In the genomic region with DNA sequence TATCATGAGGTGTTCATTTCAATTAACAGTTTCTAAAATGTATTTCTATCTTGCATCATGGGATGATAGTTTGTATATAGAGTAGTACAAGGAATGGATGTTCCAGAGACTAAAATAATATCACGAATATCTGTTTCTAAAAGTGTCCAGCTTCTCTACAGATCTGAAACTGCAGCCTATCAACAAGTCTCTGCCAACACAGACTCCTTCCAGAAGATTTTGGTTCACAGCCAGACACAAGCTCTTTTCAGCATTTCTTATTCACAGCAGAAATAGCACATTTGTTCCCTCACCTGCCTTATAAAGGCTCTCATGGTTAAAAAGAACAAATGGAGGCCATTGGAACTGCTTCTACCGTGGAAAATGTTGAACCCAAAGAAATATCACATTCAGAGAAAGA, we compare ENCODE assay signal across 39 mouse cellular contexts. TPM values are rescaled to one million over a fixed set of nuclear protein-coding genes. Genes with fewer than 3 reads are reported as not detected.
"Had no signal": no experiment of that assay in that cellular context is flagged by ENCODE, and none has a peak within 500 bp of the region (broad histone marks: within the 10 kb centered on the region; RNA-seq: fewer than 3 reads in every experiment).

No protein-coding gene starts in this region.

- DNase-seq: gastrocnemius, postnatal 14 days; gastrocnemius, postnatal 36 days; heart, adult 11 months; heart, adult 2 months; heart, postnatal 14 days; heart, postnatal 36 days; kidney, adult 11 months; kidney, adult 8-10 months; kidney, postnatal 10 days; kidney, postnatal 25 days; kidney, postnatal 4 days; liver had no signal

- H3K9ac ChIP-seq: heart, embryonic 13.5 days; heart, embryonic 15.5 days; hindbrain, embryonic 13.5 days; hindbrain, embryonic 15.5 days; limb, embryonic 12.5 days had no signal

- H3K27me3 ChIP-seq: heart, embryonic 13.5 days; heart, embryonic 15.5 days; hindbrain, embryonic 13.5 days; hindbrain, embryonic 15.5 days; limb, embryonic 12.5 days had no signal

- H3K4me2 ChIP-seq: heart, embryonic 11.5 days; heart, embryonic 13.5 days; heart, embryonic 15.5 days; hindbrain, embryonic 13.5 days; hindbrain, embryonic 15.5 days; limb, embryonic 12.5 days; liver, embryonic 11.5 days had no signal

- H3K9me3 ChIP-seq: heart, embryonic 13.5 days; heart, embryonic 15.5 days; hindbrain, embryonic 13.5 days; hindbrain, embryonic 15.5 days; limb, embryonic 10.5 days; limb, embryonic 12.5 days had no signal

- H3K27ac ChIP-seq: heart, adult 2 months; heart, embryonic 13.5 days; heart, embryonic 15.5 days; hindbrain, embryonic 13.5 days; hindbrain, embryonic 15.5 days; hindbrain, postnatal 0 days; layer of hippocampus, adult 2 months; limb, embryonic 10.5 days; limb, embryonic 12.5 days had no signal

- H3K4me1 ChIP-seq: heart, embryonic 13.5 days; heart, embryonic 15.5 days; hindbrain, embryonic 13.5 days; hindbrain, embryonic 15.5 days; limb, embryonic 10.5 days; limb, embryonic 12.5 days had no signal

- H3K36me3 ChIP-seq: heart, embryonic 13.5 days; heart, embryonic 15.5 days; hindbrain, embryonic 13.5 days; hindbrain, embryonic 15.5 days; limb, embryonic 10.5 days; limb, embryonic 12.5 days had no signal

- H3K4me3 ChIP-seq: heart, adult 2 months; heart, embryonic 13.5 days; heart, embryonic 15.5 days; hindbrain, embryonic 13.5 days; hindbrain, embryonic 15.5 days; layer of hippocampus, adult 2 months; limb, embryonic 10.5 days; limb, embryonic 12.5 days had no signal

- ATAC-seq: hindbrain, postnatal 0 days; intestine, embryonic 16.5 days had no signal

RNA-seq across cellular contexts. Expression of gene Vmn1r17, which starts 6.7 kb away (rescaled TPM):
- total RNA-seq: gastrocnemius, adult 18-20 months; gastrocnemius, adult 8-10 months; gastrocnemius, postnatal 14 days; gastrocnemius, postnatal 36 days; heart, adult 2 months; heart, postnatal 14 days; heart, postnatal 36 days; hematopoietic stem cell, adult 5-6 weeks; hindbrain, postnatal 0 days; layer of hippocampus, adult 2 months; layer of hippocampus, postnatal 10 days; layer of hippocampus, postnatal 25 days; left cerebral cortex, adult 8-10 months; left cerebral cortex, postnatal 10 days; left cerebral cortex, postnatal 36 days had no signal
- polyA plus RNA-seq: frontal cortex, adult 2 months; gonadal fat pad, adult 2 months; heart, adult 2 months; heart, embryonic 11.5 days; heart, embryonic 13.5 days; heart, embryonic 15.5 days; heart, postnatal 0 days; hindbrain, embryonic 11.5 days; hindbrain, embryonic 13.5 days; hindbrain, embryonic 15.5 days; hindbrain, postnatal 0 days; intestine, embryonic 14.5 days; intestine, embryonic 16.5 days; kidney, embryonic 14.5 days; kidney, embryonic 16.5 days; limb, embryonic 10.5 days; limb, embryonic 12.5 days; limb, embryonic 14.5 days; liver, embryonic 11.5 days had no signal

RNA-seq across cellular contexts. Expression of gene Vmn1r16, which starts 27.6 kb away (rescaled TPM):
- total RNA-seq: gastrocnemius, adult 18-20 months; gastrocnemius, adult 8-10 months; gastrocnemius, postnatal 14 days; gastrocnemius, postnatal 36 days; heart, adult 2 months; heart, postnatal 14 days; heart, postnatal 36 days; hematopoietic stem cell, adult 5-6 weeks; hindbrain, postnatal 0 days; layer of hippocampus, adult 2 months; layer of hippocampus, postnatal 10 days; layer of hippocampus, postnatal 25 days; left cerebral cortex, adult 8-10 months; left cerebral cortex, postnatal 10 days; left cerebral cortex, postnatal 36 days had no signal
- polyA plus RNA-seq: frontal cortex, adult 2 months; gonadal fat pad, adult 2 months; heart, adult 2 months; heart, embryonic 11.5 days; heart, embryonic 13.5 days; heart, embryonic 15.5 days; heart, postnatal 0 days; hindbrain, embryonic 11.5 days; hindbrain, embryonic 13.5 days; hindbrain, embryonic 15.5 days; hindbrain, postnatal 0 days; intestine, embryonic 14.5 days; intestine, embryonic 16.5 days; kidney, embryonic 14.5 days; kidney, embryonic 16.5 days; limb, embryonic 10.5 days; limb, embryonic 12.5 days; limb, embryonic 14.5 days; liver, embryonic 11.5 days had no signal

RNA-seq across cellular contexts. Expression of gene Vmn1r18, which starts 38.7 kb away (rescaled TPM):
- total RNA-seq: gastrocnemius, adult 18-20 months; gastrocnemius, adult 8-10 months; gastrocnemius, postnatal 14 days; gastrocnemius, postnatal 36 days; heart, adult 2 months; heart, postnatal 14 days; heart, postnatal 36 days; hematopoietic stem cell, adult 5-6 weeks; hindbrain, postnatal 0 days had no signal
- polyA plus RNA-seq: frontal cortex, adult 2 months; gonadal fat pad, adult 2 months; heart, adult 2 months; heart, embryonic 11.5 days; heart, embryonic 13.5 days; heart, embryonic 15.5 days; heart, postnatal 0 days; hindbrain, embryonic 11.5 days; hindbrain, embryonic 13.5 days; hindbrain, embryonic 15.5 days; hindbrain, postnatal 0 days; intestine, embryonic 14.5 days; intestine, embryonic 16.5 days; kidney, embryonic 14.5 days; kidney, embryonic 16.5 days; limb, embryonic 10.5 days; limb, embryonic 12.5 days; limb, embryonic 14.5 days; liver, embryonic 11.5 days had no signal

RNA-seq across cellular contexts. Expression of gene Vmn1r19, which starts 46.7 kb away (rescaled TPM):
- total RNA-seq: gastrocnemius, adult 18-20 months; gastrocnemius, adult 8-10 months; gastrocnemius, postnatal 14 days; gastrocnemius, postnatal 36 days; heart, adult 2 months; heart, postnatal 14 days; heart, postnatal 36 days; hematopoietic stem cell, adult 5-6 weeks; hindbrain, postnatal 0 days; layer of hippocampus, adult 2 months; layer of hippocampus, postnatal 10 days; layer of hippocampus, postnatal 25 days; left cerebral cortex, adult 8-10 months; left cerebral cortex, postnatal 10 days; left cerebral cortex, postnatal 36 days had no signal
- polyA plus RNA-seq: frontal cortex, adult 2 months; gonadal fat pad, adult 2 months; heart, adult 2 months; heart, embryonic 11.5 days; heart, embryonic 13.5 days; heart, embryonic 15.5 days; heart, postnatal 0 days; hindbrain, embryonic 11.5 days; hindbrain, embryonic 13.5 days; hindbrain, embryonic 15.5 days; hindbrain, postnatal 0 days; intestine, embryonic 14.5 days; intestine, embryonic 16.5 days; kidney, embryonic 14.5 days; kidney, embryonic 16.5 days; limb, embryonic 10.5 days; limb, embryonic 12.5 days; limb, embryonic 14.5 days; liver, embryonic 11.5 days had no signal
